Mouse (Mus musculus): ENCODE data around the gene Tmem131. TPM values are rescaled to one million over a fixed set of nuclear protein-coding genes. Genes with fewer than 3 reads are reported as not detected.

The Tmem131 gene
- polyA plus RNA-seq, 1 experiment from 2014 or later: 8.0 TPM

- Histone ChIP-seq H3K36me3 (replicated peaks) (peaks cover 49% of the 10 kb centered on the region), H3K4me2 (no peak overlapping the region), H3K4me3 (replicated peaks) (no peak overlapping the region), H3K4me1 (replicated peaks) (peaks cover 3% of the 10 kb centered on the region), H3K27ac (replicated peaks) (no peak overlapping the region), H3K9ac (no peak overlapping the region), H3K27me3 (no peaks in the 10 kb centered on the region), H3K9me3 (replicated peaks) (no peaks in the 10 kb centered on the region)
- no peak for ATAC-seq (ENCODE audit: insufficient read depth)
- WGBS (ENCODE audit: insufficient replicate concordance): 85% methylated on average over 10 of the region's 10 CpGs
These were observed 89.2 kb downstream of the Tmem131 start for GRCm38 (mm10) chr1:36854198-36854765.

GRCm38 (mm10) chr1:36852085-36852484 is 91.4 kb downstream of the Tmem131 start:
- no peak overlapping the region for H3K27ac ChIP-seq (replicated peaks)
- H3K27me3 ChIP-seq: no peaks in the 10 kb centered on the region
- peaks cover 3% of the 10 kb centered on the region for H3K4me1 ChIP-seq (replicated peaks)
- no peaks in the 10 kb centered on the region for H3K9me3 ChIP-seq (replicated peaks)
- no peak for ATAC-seq (ENCODE audit: insufficient read depth)
- H3K4me3 ChIP-seq (replicated peaks): no peak overlapping the region
- H3K9ac ChIP-seq: no peak overlapping the region
- 74% methylated on average over 6 of the region's 6 CpGs for WGBS (ENCODE audit: insufficient replicate concordance)
- no peak overlapping the region for H3K4me2 ChIP-seq
- H3K36me3 ChIP-seq (replicated peaks): peaks cover 53% of the 10 kb centered on the region

DNA sequence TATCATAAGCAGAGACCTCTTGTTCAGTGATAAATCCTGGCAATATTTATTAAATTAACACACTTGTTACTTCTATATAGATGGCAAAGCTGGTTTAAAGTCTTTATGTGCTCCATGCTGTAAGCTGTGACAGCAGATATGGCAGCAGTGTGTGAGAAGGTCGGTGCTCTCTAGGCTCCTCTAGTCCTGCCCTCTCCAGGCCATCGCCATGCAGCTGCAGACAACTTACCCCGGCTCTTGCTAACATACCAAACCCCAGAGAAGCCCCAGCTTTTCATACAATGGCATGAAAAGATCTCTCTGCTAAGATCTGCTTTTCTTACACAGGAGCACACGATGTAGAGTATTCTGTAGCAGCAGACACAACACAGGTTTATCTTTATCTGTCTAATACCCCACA is 92.1 kb downstream of the Tmem131 start:
- Histone ChIP-seq H3K9me3 (replicated peaks) (no peaks in the 10 kb centered on the region), H3K36me3 (replicated peaks) (peaks cover 58% of the 10 kb centered on the region), H3K4me1 (replicated peaks) (peaks cover 3% of the 10 kb centered on the region; the same call in 1 of the 2 replicates), H3K9ac (no peak overlapping the region), H3K4me3 (replicated peaks) (no peak overlapping the region), H3K4me2 (no peak overlapping the region), H3K27me3 (no peaks in the 10 kb centered on the region), H3K27ac (replicated peaks) (no peak overlapping the region)
- 73% methylated on average over 4 of the region's 4 CpGs for WGBS (ENCODE audit: insufficient replicate concordance)
- no peak for ATAC-seq (ENCODE audit: insufficient read depth)

- H3K4me2 ChIP-seq: no peak overlapping the region
- H3K9me3 ChIP-seq (replicated peaks): no peaks in the 10 kb centered on the region
- H3K9ac ChIP-seq: no peak overlapping the region
- ATAC-seq (ENCODE audit: insufficient read depth): no peak
- H3K27ac ChIP-seq (replicated peaks): no peak overlapping the region
- H3K27me3 ChIP-seq: no peaks in the 10 kb centered on the region
- WGBS (ENCODE audit: insufficient replicate concordance): 81% methylated on average over 1 of the region's 1 CpGs
- H3K4me3 ChIP-seq (replicated peaks): no peak overlapping the region
- peaks cover 12% of the 10 kb centered on the region for H3K4me1 ChIP-seq (replicated peaks)
- H3K36me3 ChIP-seq (replicated peaks): peaks cover 39% of the 10 kb centered on the region
These were observed 95.4 kb downstream of the Tmem131 start for GRCm38 (mm10) chr1:36848036-36848435.

GRCm38 (mm10) chr1:36847276-36847675 is 96.2 kb downstream of the Tmem131 start:
- no peak for ATAC-seq (ENCODE audit: insufficient read depth)
- Histone ChIP-seq H3K9ac (no peak overlapping the region), H3K4me2 (no peak overlapping the region), H3K4me1 (replicated peaks) (peaks cover 13% of the 10 kb centered on the region), H3K36me3 (replicated peaks) (peaks cover 33% of the 10 kb centered on the region), H3K27me3 (no peaks in the 10 kb centered on the region), H3K27ac (replicated peaks) (no peak overlapping the region), H3K4me3 (replicated peaks) (no peak overlapping the region), H3K9me3 (replicated peaks) (no peaks in the 10 kb centered on the region)
- 87% methylated on average over 8 of the region's 8 CpGs for WGBS (ENCODE audit: insufficient replicate concordance)

DNA sequence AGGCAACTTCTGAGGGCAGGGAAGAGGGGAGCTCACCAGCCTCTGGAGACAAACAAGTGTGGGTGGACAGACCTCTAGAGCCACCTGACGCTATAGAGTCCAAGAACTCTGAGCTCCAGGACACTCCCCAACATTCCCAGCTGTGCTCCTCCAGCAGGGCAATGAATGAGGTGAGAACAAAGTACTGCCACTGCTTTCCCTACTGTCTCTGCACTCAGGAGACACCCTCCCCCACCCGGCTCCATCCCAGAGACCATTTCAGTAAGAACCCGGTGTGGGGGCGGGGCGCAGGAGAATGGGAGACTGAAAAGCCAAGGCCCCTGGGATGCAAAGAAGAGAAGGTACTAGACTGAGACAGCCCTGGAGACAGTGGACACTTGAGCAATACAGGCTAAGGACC is 98.4 kb downstream of the Tmem131 start:
- WGBS (ENCODE audit: insufficient replicate concordance): 61% methylated on average over 5 of the region's 5 CpGs
- H3K36me3 ChIP-seq (replicated peaks): peaks cover 35% of the 10 kb centered on the region
- ATAC-seq (ENCODE audit: insufficient read depth): no peak
- H3K4me2 ChIP-seq: no peak overlapping the region
- H3K4me3 ChIP-seq (replicated peaks): no peak overlapping the region
- H3K27ac ChIP-seq (replicated peaks): no peak overlapping the region
- H3K9me3 ChIP-seq (replicated peaks): no peaks in the 10 kb centered on the region
- H3K4me1 ChIP-seq (replicated peaks): peaks cover 26% of the 10 kb centered on the region
- H3K27me3 ChIP-seq: no peaks in the 10 kb centered on the region
- H3K9ac ChIP-seq: no peak overlapping the region

DNA sequence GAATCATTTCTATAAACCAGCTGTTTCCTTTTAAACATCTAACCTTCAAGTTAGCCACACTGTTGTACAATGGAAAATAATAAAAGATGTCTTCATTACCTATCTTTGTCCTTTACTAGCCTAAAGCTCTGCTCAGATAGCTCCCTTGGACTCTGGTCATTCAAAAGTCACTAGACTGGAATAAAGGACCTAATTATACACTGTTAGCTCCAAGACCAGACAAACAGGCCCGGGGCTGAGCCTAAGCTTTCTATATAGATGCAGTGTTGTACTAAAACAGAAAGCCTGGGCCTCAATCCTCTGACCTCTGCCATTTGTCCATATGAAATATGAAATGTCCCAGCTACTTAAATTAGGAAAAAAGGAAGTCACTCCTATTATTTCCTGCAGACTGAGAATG is 101.7 kb downstream of the Tmem131 start:
- WGBS (ENCODE audit: insufficient replicate concordance): 78% methylated on average over 1 of the region's 1 CpGs
- Histone ChIP-seq H3K36me3 (replicated peaks) (peaks cover 48% of the 10 kb centered on the region), H3K27ac (replicated peaks) (no peak overlapping the region), H3K4me2 (no peak overlapping the region), H3K9ac (no peak overlapping the region), H3K4me1 (replicated peaks) (peaks cover 28% of the 10 kb centered on the region), H3K4me3 (replicated peaks) (no peak overlapping the region), H3K27me3 (no peaks in the 10 kb centered on the region), H3K9me3 (replicated peaks) (no peaks in the 10 kb centered on the region)
- no peak for ATAC-seq (ENCODE audit: insufficient read depth)

DNA sequence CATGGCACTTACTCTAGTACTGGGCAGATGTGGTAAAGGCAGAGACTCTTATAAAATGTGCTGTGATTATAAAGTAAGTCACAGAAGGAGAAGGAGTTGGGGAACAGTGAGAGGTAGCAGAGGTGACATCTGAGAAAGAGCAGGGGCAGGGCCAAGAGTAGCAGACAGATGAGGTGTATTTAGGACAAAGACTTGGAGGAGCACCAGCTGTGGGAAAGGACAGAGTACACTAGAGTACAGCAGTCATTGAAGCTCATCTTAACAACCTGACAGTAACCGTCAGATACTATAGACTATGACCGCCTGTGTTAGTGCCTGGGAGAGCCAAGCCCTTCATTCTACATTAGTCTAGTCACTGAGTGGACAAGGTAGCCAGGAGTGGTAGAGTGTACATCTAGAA is 102.5 kb downstream of the Tmem131 start:
- ATAC-seq (ENCODE audit: insufficient read depth): no peak
- H3K27ac ChIP-seq (replicated peaks): no peak overlapping the region
- 83% methylated on average over 2 of the region's 2 CpGs for WGBS (ENCODE audit: insufficient replicate concordance)
- H3K27me3 ChIP-seq: no peaks in the 10 kb centered on the region
- no peak overlapping the region for H3K4me3 ChIP-seq (replicated peaks)
- H3K4me1 ChIP-seq (replicated peaks): peaks cover 36% of the 10 kb centered on the region
- peaks cover 49% of the 10 kb centered on the region for H3K36me3 ChIP-seq (replicated peaks)
- H3K9me3 ChIP-seq (replicated peaks): no peaks in the 10 kb centered on the region
- no peak overlapping the region for H3K9ac ChIP-seq
- H3K4me2 ChIP-seq: no peak overlapping the region

DNA sequence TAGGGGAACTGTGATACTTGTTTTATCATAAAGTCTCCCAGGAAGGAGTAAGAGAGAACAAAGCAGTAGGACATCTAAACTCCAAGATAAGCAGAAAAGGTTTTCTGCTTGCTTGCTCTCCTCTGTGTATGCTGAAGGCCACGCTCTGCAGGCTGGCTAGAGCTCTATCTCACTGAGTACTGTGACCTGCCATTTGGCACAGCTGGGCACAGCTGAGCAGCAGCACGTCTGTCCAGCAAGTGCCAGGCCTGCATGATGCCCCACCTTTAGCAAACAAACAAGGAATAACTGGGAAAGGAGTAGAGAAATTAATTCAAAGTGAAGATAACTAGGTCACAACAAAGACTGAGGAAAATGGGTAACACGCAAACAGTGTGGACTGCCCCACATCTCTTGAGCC is 103.6 kb downstream of the Tmem131 start:
- no peak overlapping the region for H3K4me2 ChIP-seq
- ATAC-seq (ENCODE audit: insufficient read depth): no peak
- H3K9ac ChIP-seq: no peak overlapping the region
- H3K4me1 ChIP-seq (replicated peaks): peaks cover 32% of the 10 kb centered on the region
- H3K27ac ChIP-seq (replicated peaks): no peak overlapping the region
- H3K36me3 ChIP-seq (replicated peaks): peaks cover 60% of the 10 kb centered on the region
- H3K27me3 ChIP-seq: no peaks in the 10 kb centered on the region
- no peak overlapping the region for H3K4me3 ChIP-seq (replicated peaks)
- 59% methylated on average over 3 of the region's 3 CpGs for WGBS (ENCODE audit: insufficient replicate concordance)
- no peaks in the 10 kb centered on the region for H3K9me3 ChIP-seq (replicated peaks)

GRCm38 (mm10) chr1:36836274-36836954 is 107.1 kb downstream of the Tmem131 start:
- ATAC-seq (ENCODE audit: insufficient read depth): no peak
- Histone ChIP-seq H3K9ac (no peak overlapping the region), H3K27me3 (no peaks in the 10 kb centered on the region), H3K4me3 (replicated peaks) (no peak overlapping the region), H3K9me3 (replicated peaks) (no peaks in the 10 kb centered on the region), H3K27ac (replicated peaks) (no peak overlapping the region), H3K36me3 (replicated peaks) (peaks cover 90% of the 10 kb centered on the region), H3K4me1 (replicated peaks) (peaks cover 25% of the 10 kb centered on the region), H3K4me2 (no peak overlapping the region)
- 61% methylated on average over 12 of the region's 12 CpGs for WGBS (ENCODE audit: insufficient replicate concordance)

GRCm38 (mm10) chr1:36835593-36835992 is 107.9 kb downstream of the Tmem131 start:
- H3K36me3 ChIP-seq (replicated peaks): peaks cover 90% of the 10 kb centered on the region
- H3K9ac ChIP-seq: no peak overlapping the region
- no peak overlapping the region for H3K27ac ChIP-seq (replicated peaks)
- H3K4me3 ChIP-seq (replicated peaks): no peak overlapping the region
- no peaks in the 10 kb centered on the region for H3K27me3 ChIP-seq
- H3K4me1 ChIP-seq (replicated peaks): peaks cover 17% of the 10 kb centered on the region
- 28% methylated on average over 3 of the region's 3 CpGs for WGBS (ENCODE audit: insufficient replicate concordance)
- H3K9me3 ChIP-seq (replicated peaks): no peaks in the 10 kb centered on the region
- H3K4me2 ChIP-seq: no peak overlapping the region
- ATAC-seq (ENCODE audit: insufficient read depth): peak; percentile 28; the same call in 1 of the 2 replicates

GRCm38 (mm10) chr1:36834090-36834489 is 109.4 kb downstream of the Tmem131 start:
- Histone ChIP-seq H3K36me3 (replicated peaks) (peaks cover 84% of the 10 kb centered on the region), H3K27ac (replicated peaks) (no peak overlapping the region), H3K9ac (no peak overlapping the region), H3K4me3 (replicated peaks) (no peak overlapping the region), H3K27me3 (no peaks in the 10 kb centered on the region), H3K9me3 (replicated peaks) (no peaks in the 10 kb centered on the region), H3K4me2 (no peak overlapping the region), H3K4me1 (replicated peaks) (0 out of 2 replicates have a peak, but pooled peaks cover 9% of the 10 kb centered on the region)
- no peak for ATAC-seq (ENCODE audit: insufficient read depth)
- 93% methylated on average over 7 of the region's 7 CpGs for WGBS (ENCODE audit: insufficient replicate concordance)

Data from liver, embryonic 15.5 days (tissue).